Mouse (Mus musculus): ENCODE data around the gene Slc25a13. TPM values are rescaled to one million over a fixed set of nuclear protein-coding genes. Genes with fewer than 3 reads are reported as not detected.

The Slc25a13 gene
- polyA plus RNA-seq, 1 experiment from 2014 or later, result 52.8 TPM

DNA sequence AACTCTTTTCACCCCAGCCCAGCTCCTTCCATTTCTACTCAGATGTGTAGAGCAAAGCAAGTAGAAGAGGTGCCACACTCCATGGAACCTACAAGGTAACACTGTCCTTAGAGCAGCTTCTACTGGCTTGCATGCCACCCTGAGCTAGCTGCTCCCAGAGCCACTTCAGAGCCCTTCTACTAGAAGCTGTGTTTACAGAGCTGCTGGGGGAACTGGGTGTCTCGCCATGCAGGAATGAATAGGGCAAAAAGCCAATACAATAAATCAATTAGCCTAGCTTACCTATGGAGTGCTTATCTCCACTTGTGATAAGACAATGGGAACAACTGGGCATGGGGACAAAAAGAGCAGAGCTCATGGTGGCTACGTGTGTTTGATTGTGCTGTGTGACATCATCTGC lies 67.2 kb downstream of the Slc25a13 start:
- DNase-seq (ENCODE audit: low spot score), result no peak
- Histone ChIP-seq H3K4me3 (no peak overlapping the region), H3K27ac (no peak overlapping the region), H3K27me3 (ENCODE audit: low read depth, poor library complexity, severe bottlenecking) (no peaks in the 10 kb centered on the region), H3K9me3 (replicated peaks) (no peaks in the 10 kb centered on the region), H3K36me3 (peaks cover 46% of the 10 kb centered on the region), H3K4me1 (0 out of 2 replicates have a peak, but pooled peaks cover 3% of the 10 kb centered on the region)
- WGBS, result 74% methylated on average over 2 of the region's 2 CpGs

DNA sequence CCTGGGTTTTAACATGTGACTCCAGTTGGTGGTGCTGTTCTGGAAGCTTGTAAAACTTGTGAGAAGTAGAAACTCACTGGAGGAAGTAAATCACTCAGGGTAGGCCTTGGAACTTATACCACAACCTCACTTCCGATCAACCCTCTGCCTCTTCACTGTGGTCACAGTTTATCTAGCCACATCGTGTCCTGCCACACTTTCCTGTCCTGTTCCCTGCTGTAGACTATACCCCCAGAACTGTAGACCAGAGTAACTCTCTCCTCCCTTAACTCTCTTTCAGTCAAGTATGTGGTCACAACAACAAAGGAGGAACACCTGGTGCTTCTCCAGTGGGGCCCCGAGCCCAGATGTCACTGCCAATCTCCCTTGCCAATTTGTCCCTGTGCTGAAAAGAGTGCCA lies 67.6 kb downstream of the Slc25a13 start:
- DNase-seq (ENCODE audit: low spot score), result no peak
- H3K27ac ChIP-seq, result no peak overlapping the region
- WGBS, result 97% methylated on average over 3 of the region's 3 CpGs
- no peaks in the 10 kb centered on the region for H3K27me3 ChIP-seq (ENCODE audit: low read depth, poor library complexity, severe bottlenecking)
- peaks cover 43% of the 10 kb centered on the region for H3K36me3 ChIP-seq
- H3K4me3 ChIP-seq, result no peak overlapping the region
- H3K4me1 ChIP-seq, result 0 out of 2 replicates have a peak, but pooled peaks cover 3% of the 10 kb centered on the region
- H3K9me3 ChIP-seq (replicated peaks), result no peaks in the 10 kb centered on the region

DNA sequence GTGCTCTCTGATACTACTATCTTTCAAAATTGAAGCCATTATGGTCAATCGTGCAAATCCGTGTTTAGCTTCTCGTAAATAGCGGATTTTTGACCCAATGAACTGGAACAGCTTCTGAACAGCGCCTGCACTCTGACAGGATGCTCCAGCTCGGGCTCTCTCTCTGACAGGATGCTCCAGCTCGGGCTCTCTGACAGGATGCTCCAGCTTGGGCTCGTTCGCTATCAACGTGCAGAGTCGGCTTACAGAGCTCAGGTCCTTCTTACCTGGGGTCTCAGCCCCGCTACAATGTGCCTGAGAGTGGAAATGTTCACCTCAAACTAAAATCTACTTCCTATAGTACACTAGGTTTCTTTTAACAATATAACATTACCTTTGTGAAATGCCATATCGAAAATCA lies 71.6 kb downstream of the Slc25a13 start:
- no peak overlapping the region for H3K4me3 ChIP-seq
- no peak for DNase-seq (ENCODE audit: low spot score)
- 86% methylated on average over 13 of the region's 13 CpGs for WGBS
- no peaks in the 10 kb centered on the region for H3K27me3 ChIP-seq (ENCODE audit: low read depth, poor library complexity, severe bottlenecking)
- peaks cover 31% of the 10 kb centered on the region for H3K36me3 ChIP-seq
- H3K4me1 ChIP-seq, result peaks cover 9% of the 10 kb centered on the region
- no peak overlapping the region for H3K27ac ChIP-seq
- no peaks in the 10 kb centered on the region for H3K9me3 ChIP-seq (replicated peaks)

DNA sequence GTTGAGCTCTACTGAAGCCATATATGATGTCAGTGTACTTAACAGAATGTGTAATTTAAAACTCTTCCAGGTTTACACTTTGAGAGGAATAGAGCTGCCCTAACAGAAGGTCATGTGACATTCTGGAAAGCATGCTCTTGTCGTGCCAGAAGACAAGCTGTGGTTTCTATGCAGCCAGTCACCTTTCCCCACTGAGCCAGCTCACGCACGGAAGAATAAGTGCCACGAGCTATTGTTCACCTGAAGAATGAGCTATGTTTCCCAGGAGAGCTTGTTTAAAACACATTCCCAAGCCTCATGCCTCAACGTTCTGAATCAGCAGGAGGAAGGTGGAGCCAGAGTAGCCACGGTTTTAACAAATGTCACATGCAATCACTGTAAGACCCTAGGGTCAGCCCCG lies 73.4 kb downstream of the Slc25a13 start:
- Histone ChIP-seq H3K4me1 (peaks cover 9% of the 10 kb centered on the region), H3K4me3 (no peak overlapping the region), H3K27ac (no peak overlapping the region), H3K9me3 (replicated peaks) (no peaks in the 10 kb centered on the region), H3K36me3 (peaks cover 24% of the 10 kb centered on the region), H3K27me3 (ENCODE audit: low read depth, poor library complexity, severe bottlenecking) (no peaks in the 10 kb centered on the region)
- DNase-seq (ENCODE audit: low spot score), result no peak
- WGBS, result 46% methylated on average over 7 of the region's 7 CpGs

DNA sequence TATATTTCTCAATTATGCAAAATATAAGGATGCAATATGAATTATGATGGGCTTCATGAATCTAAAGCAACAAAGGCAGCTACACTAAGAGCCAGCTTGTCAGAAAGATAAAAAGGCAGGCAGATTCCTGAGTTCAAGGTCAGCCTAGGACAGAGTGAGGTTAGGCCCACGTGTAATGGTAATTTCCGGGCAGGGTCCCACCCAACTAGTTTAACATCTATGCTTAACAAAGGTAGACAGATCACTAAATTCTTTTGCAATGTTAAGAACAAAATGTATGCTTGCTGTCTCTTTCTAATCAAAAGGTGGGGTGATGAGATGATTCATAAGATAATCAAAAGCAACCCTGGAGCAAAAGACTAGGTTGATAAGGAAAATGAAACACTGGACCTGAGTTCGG lies 76.6 kb downstream of the Slc25a13 start:
- DNase-seq (ENCODE audit: low spot score), result no peak
- Histone ChIP-seq H3K9me3 (replicated peaks) (0 out of 2 replicates have a peak, but pooled peaks cover 2% of the 10 kb centered on the region), H3K4me3 (no peak overlapping the region), H3K27ac (no peak overlapping the region), H3K4me1 (peaks cover 9% of the 10 kb centered on the region), H3K27me3 (ENCODE audit: low read depth, poor library complexity, severe bottlenecking) (no peaks in the 10 kb centered on the region), H3K36me3 (peaks cover 23% of the 10 kb centered on the region)
- WGBS, result 96% methylated on average over 3 of the region's 3 CpGs

DNA sequence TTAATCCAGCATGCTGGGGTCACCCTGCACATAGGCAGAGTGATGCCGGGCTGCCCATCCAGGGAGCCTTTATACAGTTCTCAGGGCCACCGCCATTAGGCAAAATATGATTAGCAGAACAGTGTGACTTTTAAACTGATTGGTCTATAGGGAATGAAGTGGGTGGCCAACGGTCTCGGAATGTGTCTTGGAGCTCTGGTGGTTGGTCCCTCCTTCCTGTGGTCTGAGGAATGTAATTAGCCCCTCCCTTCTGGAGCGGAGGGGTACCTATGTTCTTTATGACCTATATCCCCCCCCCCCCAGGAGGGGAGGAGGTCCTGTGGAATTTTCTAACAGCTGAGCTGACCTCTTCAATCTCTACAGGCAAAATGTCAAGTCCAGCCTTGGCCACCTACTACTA lies 77.9 kb downstream of the Slc25a13 start:
- Histone ChIP-seq H3K27me3 (ENCODE audit: low read depth, poor library complexity, severe bottlenecking) (no peaks in the 10 kb centered on the region), H3K27ac (no peak overlapping the region), H3K4me3 (no peak overlapping the region), H3K36me3 (peaks cover 23% of the 10 kb centered on the region), H3K4me1 (peaks cover 8% of the 10 kb centered on the region), H3K9me3 (replicated peaks) (0 out of 2 replicates have a peak, but pooled peaks cover 2% of the 10 kb centered on the region)
- 87% methylated on average over 5 of the region's 5 CpGs for WGBS
- no peak for DNase-seq (ENCODE audit: low spot score)

DNA sequence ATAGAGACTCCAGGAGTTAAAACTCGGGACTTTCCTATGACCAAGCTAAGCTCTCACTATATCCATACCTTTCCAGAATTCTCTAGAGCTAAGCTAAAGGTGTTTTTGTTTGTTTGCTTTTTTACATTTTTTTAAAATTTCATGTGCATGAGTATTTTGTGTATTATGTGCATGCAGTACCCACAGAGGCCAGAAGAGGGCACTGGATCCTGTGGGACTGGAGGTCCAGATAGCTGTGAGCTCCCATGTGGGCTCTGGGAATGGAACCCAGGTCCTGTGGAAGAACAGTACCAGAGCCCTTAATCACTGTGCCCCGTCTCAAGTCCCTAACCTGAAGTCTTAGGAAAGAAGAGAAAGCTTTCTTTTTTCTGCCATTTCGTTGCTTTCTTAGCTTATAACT lies 80.2 kb downstream of the Slc25a13 start:
- Histone ChIP-seq H3K27ac (no peak overlapping the region), H3K27me3 (ENCODE audit: low read depth, poor library complexity, severe bottlenecking) (no peaks in the 10 kb centered on the region), H3K9me3 (replicated peaks) (0 out of 2 replicates have a peak, but pooled peaks cover 2% of the 10 kb centered on the region), H3K4me3 (no peak overlapping the region), H3K36me3 (peaks cover 23% of the 10 kb centered on the region), H3K4me1 (no peaks in the 10 kb centered on the region)
- 92% methylated on average over 3 of the region's 3 CpGs for WGBS
- no peak for DNase-seq (ENCODE audit: low spot score)

DNA sequence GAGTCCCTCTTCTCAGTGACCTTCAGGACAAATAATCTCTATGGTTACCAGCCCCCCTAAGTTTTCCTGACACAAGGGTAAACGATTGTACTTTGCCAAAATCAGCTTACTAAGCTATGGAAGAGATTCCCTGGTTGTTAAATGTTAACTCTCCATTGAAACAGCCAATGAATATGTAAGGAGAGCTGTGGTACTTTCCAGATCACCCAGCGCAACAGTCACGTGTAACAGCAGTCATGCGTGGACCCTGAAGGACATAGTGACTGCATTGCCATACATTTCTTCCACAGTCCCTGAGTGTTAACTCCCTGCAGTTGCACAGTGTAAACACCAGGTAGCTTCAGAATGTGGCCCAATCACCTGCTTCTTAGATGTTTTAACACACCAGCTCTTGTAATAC lies 82.0 kb downstream of the Slc25a13 start:
- no peak for DNase-seq (ENCODE audit: low spot score)
- Histone ChIP-seq H3K4me1 (no peaks in the 10 kb centered on the region), H3K27me3 (ENCODE audit: low read depth, poor library complexity, severe bottlenecking) (no peaks in the 10 kb centered on the region), H3K4me3 (no peak overlapping the region), H3K36me3 (peaks cover 30% of the 10 kb centered on the region), H3K27ac (no peak overlapping the region), H3K9me3 (replicated peaks) (0 out of 2 replicates have a peak, but pooled peaks cover 2% of the 10 kb centered on the region)
- WGBS, result 93% methylated on average over 4 of the region's 4 CpGs

DNA sequence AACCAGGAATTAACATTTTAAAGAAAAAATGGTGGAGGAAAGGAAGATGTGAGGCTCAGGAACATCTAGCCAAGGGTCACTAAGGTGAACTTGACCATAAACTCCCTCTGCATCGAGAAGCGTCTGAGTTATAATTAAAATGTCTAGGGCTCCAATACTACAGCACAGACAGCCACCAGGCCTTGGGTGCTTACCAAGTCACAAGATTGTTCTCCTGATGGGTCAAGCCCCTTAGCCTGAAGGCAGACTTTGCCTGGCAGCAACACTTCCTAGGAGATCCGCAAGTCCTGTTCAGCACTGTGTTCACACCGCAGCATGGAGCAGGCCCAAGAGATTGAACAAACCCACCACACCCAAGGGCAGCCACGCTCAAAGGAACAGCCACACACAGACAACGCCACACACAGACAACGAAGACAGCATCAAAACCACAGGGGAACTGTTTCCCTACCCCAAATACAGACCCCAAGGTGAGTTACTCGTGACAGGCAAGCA lies 83.4 kb downstream of the Slc25a13 start:
- no peak for DNase-seq (ENCODE audit: low spot score)
- WGBS, result 89% methylated on average over 8 of the region's 8 CpGs
- Histone ChIP-seq H3K27me3 (ENCODE audit: low read depth, poor library complexity, severe bottlenecking) (no peaks in the 10 kb centered on the region), H3K4me3 (no peak overlapping the region), H3K36me3 (peaks cover 25% of the 10 kb centered on the region), H3K9me3 (replicated peaks) (0 out of 2 replicates have a peak, but pooled peaks cover 2% of the 10 kb centered on the region), H3K27ac (no peak overlapping the region), H3K4me1 (no peaks in the 10 kb centered on the region)

DNA sequence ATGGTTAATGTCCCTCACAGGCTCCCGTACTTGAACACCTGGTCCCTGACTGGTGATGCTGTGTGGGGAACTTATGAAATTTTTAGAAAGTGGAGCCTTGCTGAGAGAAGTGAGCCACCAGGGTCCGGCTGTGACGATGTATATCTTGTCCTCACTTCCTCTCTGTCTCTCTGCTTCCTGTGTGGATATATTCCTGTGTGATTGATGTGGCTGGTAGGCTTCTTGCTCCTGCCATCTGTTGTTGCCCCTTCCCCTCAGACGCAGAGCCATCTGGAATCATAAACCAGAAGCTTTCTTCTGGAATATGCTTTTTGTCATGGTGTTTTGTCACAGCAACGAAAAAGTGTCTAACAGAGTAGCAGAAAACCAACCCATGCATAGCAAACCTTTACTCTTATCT lies 84.9 kb downstream of the Slc25a13 start:
- 70% methylated on average over 5 of the region's 5 CpGs for WGBS
- Histone ChIP-seq H3K4me3 (no peak overlapping the region), H3K9me3 (replicated peaks) (0 out of 2 replicates have a peak, but pooled peaks cover 2% of the 10 kb centered on the region)

DNA sequence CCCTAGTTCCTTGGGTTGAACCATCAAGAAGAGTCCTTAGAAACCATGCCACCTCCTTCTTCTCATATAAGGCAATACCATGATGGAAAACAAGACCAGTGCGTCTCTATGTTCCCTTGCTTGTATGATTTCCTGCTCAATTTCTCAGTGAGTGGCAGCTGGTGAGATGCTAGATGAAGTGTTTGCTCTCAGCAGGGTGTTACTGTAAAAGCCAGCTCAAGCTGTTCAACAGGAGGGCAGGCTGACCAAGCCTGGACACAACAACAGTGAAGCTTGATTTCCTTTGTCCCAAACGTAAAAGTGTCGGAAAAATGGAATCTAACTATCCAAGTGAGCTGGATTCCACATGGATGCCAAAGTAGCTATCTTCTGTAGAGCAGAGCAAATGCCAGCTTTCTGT lies 91.4 kb downstream of the Slc25a13 start:
- WGBS, result 90% methylated on average over 3 of the region's 3 CpGs
- no peaks in the 10 kb centered on the region for H3K4me1 ChIP-seq
- H3K9me3 ChIP-seq (replicated peaks), result no peaks in the 10 kb centered on the region
- no peaks in the 10 kb centered on the region for H3K27me3 ChIP-seq (ENCODE audit: low read depth, poor library complexity, severe bottlenecking)
- H3K36me3 ChIP-seq, result peaks cover 17% of the 10 kb centered on the region
- DNase-seq (ENCODE audit: low spot score), result no peak
- no peak overlapping the region for H3K4me3 ChIP-seq
- H3K27ac ChIP-seq, result no peak overlapping the region

More for the DNA sequence above, 84.9 kb downstream of the Slc25a13 start:
- H3K36me3 ChIP-seq, result peaks cover 23% of the 10 kb centered on the region
- no peaks in the 10 kb centered on the region for H3K27me3 ChIP-seq (ENCODE audit: low read depth, poor library complexity, severe bottlenecking)
- no peak overlapping the region for H3K27ac ChIP-seq
- H3K4me1 ChIP-seq, result no peaks in the 10 kb centered on the region
- DNase-seq (ENCODE audit: low spot score), result no peak

DNA sequence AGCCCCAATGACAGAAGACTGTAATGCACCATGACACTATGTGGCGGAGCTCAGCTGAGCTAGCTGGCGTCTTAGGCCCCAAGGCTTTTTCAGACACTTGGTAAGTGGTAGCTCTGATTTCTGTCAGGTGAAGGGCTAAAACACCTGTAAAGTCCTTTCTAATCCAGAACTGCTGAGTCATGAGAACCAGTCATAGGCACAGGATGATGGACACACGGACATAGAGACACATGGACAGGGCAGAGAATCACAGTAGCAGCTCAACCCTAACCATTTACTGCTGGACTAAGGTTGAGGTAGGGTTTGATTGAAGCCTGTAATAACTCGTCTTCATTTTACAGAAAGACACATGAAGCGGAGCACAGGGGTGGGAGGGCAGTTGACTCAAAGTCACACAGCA lies 95.1 kb downstream of the Slc25a13 start:
- WGBS, result 93% methylated on average over 5 of the region's 5 CpGs
- H3K4me1 ChIP-seq, result peaks cover 8% of the 10 kb centered on the region; the same call in 1 of the 2 replicates
- H3K27ac ChIP-seq, result no peak overlapping the region
- H3K36me3 ChIP-seq, result peaks cover 26% of the 10 kb centered on the region
- H3K4me3 ChIP-seq, result no peak overlapping the region
- no peaks in the 10 kb centered on the region for H3K27me3 ChIP-seq (ENCODE audit: low read depth, poor library complexity, severe bottlenecking)
- no peaks in the 10 kb centered on the region for H3K9me3 ChIP-seq (replicated peaks)
- no peak for DNase-seq (ENCODE audit: low spot score)

DNA sequence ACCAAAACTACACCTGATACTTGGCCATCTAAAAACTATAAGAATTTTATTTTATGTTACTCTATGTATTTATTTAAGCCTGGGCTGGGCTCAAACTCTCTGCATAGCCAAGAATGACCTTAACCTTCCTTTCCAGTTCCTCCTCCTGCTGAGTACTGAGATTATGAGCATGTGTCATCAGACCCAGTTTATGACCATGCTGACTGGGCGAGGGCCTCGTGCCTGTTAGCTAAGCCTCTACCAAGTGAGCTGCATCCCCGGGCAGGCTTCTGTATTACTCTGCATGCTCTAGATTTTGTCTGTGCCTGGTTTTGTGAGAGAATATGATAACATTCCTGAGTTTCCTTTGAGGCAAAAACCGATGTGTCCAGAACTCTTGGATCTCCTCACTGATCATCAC lies 96.1 kb downstream of the Slc25a13 start:
- Histone ChIP-seq H3K4me3 (no peak overlapping the region), H3K36me3 (peaks cover 26% of the 10 kb centered on the region), H3K27ac (no peak overlapping the region), H3K9me3 (replicated peaks) (no peaks in the 10 kb centered on the region), H3K4me1 (peaks cover 17% of the 10 kb centered on the region), H3K27me3 (ENCODE audit: low read depth, poor library complexity, severe bottlenecking) (no peaks in the 10 kb centered on the region)
- 90% methylated on average over 4 of the region's 4 CpGs for WGBS
- no peak for DNase-seq (ENCODE audit: low spot score)

DNA sequence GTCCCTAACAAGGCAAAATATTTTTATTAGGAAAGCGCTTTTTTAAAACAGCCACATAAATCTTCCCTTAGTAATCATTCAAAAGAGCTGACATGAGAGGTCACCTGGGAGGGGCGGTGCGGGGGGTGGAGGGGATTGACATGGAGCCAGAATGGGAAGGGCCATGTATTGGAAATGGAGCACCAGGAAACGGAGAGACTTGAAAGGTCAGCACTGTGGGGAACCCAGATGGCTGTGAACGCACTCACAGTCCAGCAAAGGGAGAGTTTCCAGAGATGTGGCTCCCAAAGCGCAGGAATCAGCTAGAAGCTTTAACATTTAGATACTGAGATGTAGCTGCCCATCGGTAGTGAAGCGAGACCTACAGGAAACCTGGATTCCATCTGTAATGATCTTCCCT lies 101.2 kb downstream of the Slc25a13 start:
- H3K4me1 ChIP-seq, result peaks cover 41% of the 10 kb centered on the region
- H3K27me3 ChIP-seq (ENCODE audit: low read depth, poor library complexity, severe bottlenecking), result no peaks in the 10 kb centered on the region
- H3K27ac ChIP-seq, result peak overlapping the region; percentile 50; the same call in 1 of the 2 replicates
- 78% methylated on average over 8 of the region's 8 CpGs for WGBS
- no peak for DNase-seq (ENCODE audit: low spot score)
- no peak overlapping the region for H3K4me3 ChIP-seq
- H3K9me3 ChIP-seq (replicated peaks), result no peaks in the 10 kb centered on the region
- peaks cover 40% of the 10 kb centered on the region for H3K36me3 ChIP-seq
